8 mouse cellular contexts compared by ENCODE assay signal in the genomic region with DNA sequence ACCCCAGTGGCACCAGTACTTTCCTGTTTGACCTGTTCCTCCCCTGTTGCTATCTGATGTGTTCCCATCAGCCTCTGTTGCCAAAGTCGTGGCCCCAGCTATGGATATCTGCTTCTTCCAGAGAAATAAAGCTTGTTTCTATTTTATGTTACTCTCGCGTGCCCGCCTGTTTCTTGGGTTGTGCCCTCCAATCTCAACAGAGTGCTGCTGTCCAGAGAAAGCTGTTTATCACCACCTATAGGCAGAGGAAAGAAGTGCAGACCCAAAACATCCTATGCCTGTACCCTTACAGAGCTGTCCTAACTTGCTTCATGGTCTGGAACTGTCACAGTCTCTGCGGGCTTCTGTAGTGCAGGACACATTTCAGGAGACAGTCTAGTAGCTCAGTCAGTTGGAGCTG. TPM values are rescaled to one million over a fixed set of nuclear protein-coding genes. Genes with fewer than 3 reads are reported as not detected.
DNase-seq lines count a peak whose midpoint lies in the region; ATAC-seq and TF ChIP-seq lines count a peak whose summit lies in the region.

No protein-coding gene starts in this region.

- 68% methylated on average over 5 of the region's 5 CpGs for WGBS in forebrain, embryonic 11.5 days
- WGBS in forebrain, embryonic 10.5 days, result 63% methylated on average over 5 of the region's 5 CpGs
- WGBS in forebrain, embryonic 13.5 days, result 61% methylated on average over 5 of the region's 5 CpGs
- WGBS in limb, embryonic 14.5 days, result 63% methylated on average over 5 of the region's 5 CpGs
- 56% methylated on average over 5 of the region's 5 CpGs for WGBS in neural tube, embryonic 15.5 days

- H3K27ac ChIP-seq in forebrain, embryonic 11.5 days (ENCODE audit: low read depth, low read length), result no peak overlapping the region
- no peak overlapping the region for H3K27ac ChIP-seq in forebrain, embryonic 10.5 days
- H3K27ac ChIP-seq in forebrain, embryonic 13.5 days, result no peak overlapping the region
- no peak overlapping the region for H3K27ac ChIP-seq in limb, embryonic 14.5 days (replicated peaks; ENCODE audit: low read depth, low read length)
- no peak overlapping the region for H3K27ac ChIP-seq in neural tube, embryonic 15.5 days (replicated peaks)

- H3K9me3 ChIP-seq in forebrain, embryonic 11.5 days (ENCODE audit: control insufficient read depth, low read length), result no peaks in the 10 kb centered on the region
- H3K9me3 ChIP-seq in forebrain, embryonic 10.5 days, result no peaks in the 10 kb centered on the region
- H3K9me3 ChIP-seq in forebrain, embryonic 13.5 days (replicated peaks), result no peaks in the 10 kb centered on the region
- no peaks in the 10 kb centered on the region for H3K9me3 ChIP-seq in limb, embryonic 14.5 days (ENCODE audit: control insufficient read depth, low read length)
- H3K9me3 ChIP-seq in neural tube, embryonic 15.5 days (replicated peaks), result no peaks in the 10 kb centered on the region

- ATAC-seq in forebrain, embryonic 11.5 days (replicated peaks; ENCODE audit: low FRiP score), result 0 out of 2 replicates have a peak, but pooled peaks have one; percentile 30
- ATAC-seq in forebrain, embryonic 13.5 days, result peak; percentile 69
- no peak for ATAC-seq in limb, embryonic 14.5 days (ENCODE audit: low FRiP score, low read depth)
- 0 out of 2 replicates have a peak, but pooled peaks have one; percentile 56 for ATAC-seq in neural tube, embryonic 15.5 days (ENCODE audit: low FRiP score)

- H3K9ac ChIP-seq in forebrain, embryonic 11.5 days (ENCODE audit: low read length), result no peak overlapping the region
- H3K9ac ChIP-seq in forebrain, embryonic 13.5 days, result no peak overlapping the region
- H3K9ac ChIP-seq in limb, embryonic 14.5 days (ENCODE audit: low read depth, low read length, severe bottlenecking), result no peak overlapping the region
- H3K9ac ChIP-seq in neural tube, embryonic 15.5 days (replicated peaks), result no peak overlapping the region

- H3K27me3 ChIP-seq in forebrain, embryonic 11.5 days (ENCODE audit: control insufficient read depth, insufficient read depth, low read length), result no peaks in the 10 kb centered on the region
- H3K27me3 ChIP-seq in forebrain, embryonic 10.5 days (ENCODE audit: poor library complexity, severe bottlenecking), result no peaks in the 10 kb centered on the region
- no peaks in the 10 kb centered on the region for H3K27me3 ChIP-seq in forebrain, embryonic 13.5 days
- no peaks in the 10 kb centered on the region for H3K27me3 ChIP-seq in limb, embryonic 14.5 days (ENCODE audit: control insufficient read depth, insufficient read depth, low read length)
- H3K27me3 ChIP-seq in neural tube, embryonic 15.5 days (replicated peaks), result no peaks in the 10 kb centered on the region

- H3K4me1 ChIP-seq in forebrain, embryonic 11.5 days (replicated peaks; ENCODE audit: control insufficient read depth, insufficient read depth, low read length), result no peaks in the 10 kb centered on the region
- H3K4me1 ChIP-seq in forebrain, embryonic 10.5 days, result no peaks in the 10 kb centered on the region; the same call in 1 of the 2 replicates
- no peaks in the 10 kb centered on the region for H3K4me1 ChIP-seq in forebrain, embryonic 13.5 days
- no peaks in the 10 kb centered on the region for H3K4me1 ChIP-seq in limb, embryonic 14.5 days (ENCODE audit: control insufficient read depth, insufficient read depth, low read length)
- no peaks in the 10 kb centered on the region for H3K4me1 ChIP-seq in neural tube, embryonic 15.5 days

- no peak overlapping the region for H3K4me3 ChIP-seq in forebrain, embryonic 11.5 days (ENCODE audit: low read depth, low read length)
- H3K4me3 ChIP-seq in forebrain, embryonic 10.5 days, result no peak overlapping the region
- no peak overlapping the region for H3K4me3 ChIP-seq in forebrain, embryonic 13.5 days
- no peak overlapping the region for H3K4me3 ChIP-seq in limb, embryonic 14.5 days (replicated peaks; ENCODE audit: low read length)
- no peak overlapping the region for H3K4me3 ChIP-seq in neural tube, embryonic 15.5 days (replicated peaks)

- DNase-seq in forebrain, embryonic 11.5 days (ENCODE audit: low spot score), result no peak
- DNase-seq in forebrain, embryonic 10.5 days (ENCODE audit: extremely low spot score, low spot score), result no peak
- peak; percentile 56 for DNase-seq in urinary bladder, postnatal 14 days (ENCODE audit: low spot score)
- DNase-seq in urinary bladder, postnatal 10 days (ENCODE audit: low spot score), result no peak
- DNase-seq in limb, embryonic 14.5 days (ENCODE audit: low spot score), result peak; percentile 63
- no peak for DNase-seq in gastrocnemius, postnatal 36 days

- no peak for TF ChIP-seq POLR2A in limb, embryonic 14.5 days (IDR thresholded peaks at IDR 0.05; ENCODE audit: borderline replicate concordance, extremely low read depth, insufficient read depth, insufficient read length)

- no peak overlapping the region for H3K4me2 ChIP-seq in forebrain, embryonic 11.5 days (ENCODE audit: low read depth, low read length, severe bottlenecking)
- no peak overlapping the region for H3K4me2 ChIP-seq in forebrain, embryonic 13.5 days
- no peak overlapping the region for H3K4me2 ChIP-seq in limb, embryonic 14.5 days (replicated peaks; ENCODE audit: low read depth, low read length, severe bottlenecking)
- H3K4me2 ChIP-seq in neural tube, embryonic 15.5 days, result no peak overlapping the region

- intact Hi-C loops in gastrocnemius, postnatal 36 days (cut with DNase I), result loop anchor here (5.0 kb wide), 1 partner anchor 176 kb away; no protein-coding TSS in a partner anchor

- no peaks in the 10 kb centered on the region for H3K36me3 ChIP-seq in forebrain, embryonic 11.5 days (ENCODE audit: control insufficient read depth, insufficient read depth, low read length)
- peaks cover 45% of the 10 kb centered on the region for H3K36me3 ChIP-seq in forebrain, embryonic 10.5 days (replicated peaks)
- peaks cover 46% of the 10 kb centered on the region for H3K36me3 ChIP-seq in forebrain, embryonic 13.5 days (ENCODE audit: poor library complexity, severe bottlenecking)
- peaks cover 50% of the 10 kb centered on the region for H3K36me3 ChIP-seq in limb, embryonic 14.5 days (ENCODE audit: control insufficient read depth, insufficient read depth, low read length)
- peaks cover 32% of the 10 kb centered on the region for H3K36me3 ChIP-seq in neural tube, embryonic 15.5 days

RNA-seq across cellular contexts. Expression of gene Tnk2, which starts 39.7 kb away (rescaled TPM):
- polyA plus RNA-seq in forebrain, embryonic 11.5 days (2014; fragmentation: Nextera tagmentation; extraction: Ambion mirVana), result 11.2 and 12.1 TPM in 2 replicates
- polyA plus RNA-seq in forebrain, embryonic 10.5 days (2016; fragmentation: Nextera tagmentation; extraction: Ambion mirVana), result 10.1 and 11.0 TPM in 2 replicates
- 14.6 TPM in 2 replicates for polyA plus RNA-seq in forebrain, embryonic 13.5 days (2015; fragmentation: Nextera tagmentation; extraction: Ambion mirVana)
- polyA plus RNA-seq in limb, embryonic 14.5 days (2012; rRNA removed), result 98.1 and 141 TPM in 2 replicates
- polyA plus RNA-seq in limb, embryonic 14.5 days (2014; fragmentation: Nextera tagmentation; extraction: Ambion mirVana), result 16.0 and 17.6 TPM in 2 replicates
- polyA plus RNA-seq in neural tube, embryonic 15.5 days (2015; fragmentation: Nextera tagmentation; extraction: Ambion mirVana), result 20.0 and 23.2 TPM in 2 replicates
- 10 to 100 TPM; 40.0 to 44.8 TPM for total RNA-seq in gastrocnemius, postnatal 36 days (2021)

RNA-seq across cellular contexts. Expression of gene Muc4, which starts 52.3 kb away (rescaled TPM):
- 0.12 TPM in 1 of 2 replicates, not detected in the other for polyA plus RNA-seq in forebrain, embryonic 11.5 days (2014; fragmentation: Nextera tagmentation; extraction: Ambion mirVana)
- polyA plus RNA-seq in forebrain, embryonic 10.5 days (2016; fragmentation: Nextera tagmentation; extraction: Ambion mirVana), result 0.15 TPM in 1 of 2 replicates, not detected in the other
- 0.04 TPM in 1 of 2 replicates, not detected in the other for polyA plus RNA-seq in forebrain, embryonic 13.5 days (2015; fragmentation: Nextera tagmentation; extraction: Ambion mirVana)
- polyA plus RNA-seq in limb, embryonic 14.5 days (2012; rRNA removed), result 0.01 and 0.04 TPM in 2 replicates
- not detected in 2 replicates for polyA plus RNA-seq in limb, embryonic 14.5 days (2014; fragmentation: Nextera tagmentation; extraction: Ambion mirVana)
- polyA plus RNA-seq in neural tube, embryonic 15.5 days (2015; fragmentation: Nextera tagmentation; extraction: Ambion mirVana), result 0.14 and 0.24 TPM in 2 replicates
- under 1 TPM; 0.10 to 0.27 TPM for total RNA-seq in gastrocnemius, postnatal 36 days (2021)

Comparison
In these comparisons a context has a peak if more than half of its experiments do, and no peak if none do; other contexts are left out.
1. DNase-seq: peak in urinary bladder, postnatal 14 days (single experiment) and limb, embryonic 14.5 days (single experiment); none in forebrain, embryonic 11.5 days (single experiment), forebrain, embryonic 10.5 days (single experiment), urinary bladder, postnatal 10 days (single experiment) and gastrocnemius, postnatal 36 days (0 of 2).